Mouse (Mus musculus) left cerebral cortex, adult 18-20 months (tissue): ENCODE measurements around the gene Hoxa5. TPM values are rescaled to one million over a fixed set of nuclear protein-coding genes. Genes with fewer than 3 reads are reported as not detected.

Experiments used
- DNase-seq, 2 experiments: peaks; one replicate each; pipeline ENCODE4 v3.0.0; 2021 to 2022; ENCODE audit warnings: low spot score in 2 of 2, mixed read lengths in 1 of 2
- total RNA-seq, 2 experiments: library from RNA; stranded (reverse); gene quantifications; 2 replicates each; pipeline ENCODE4 v1.2.3; 2021

Gene Hoxa5
- total RNA-seq, 2 experiments from 2014 or later: not detected

- peak in 1 of 2 experiments; percentile 0 for DNase-seq
Measured at GRCm38 (mm10) chr6:52165441-52166370, 38.7 kb downstream of the Hoxa5 start.

GRCm38 (mm10) chr6:52164626-52165440 is 39.6 kb downstream of the Hoxa5 start, which contains the start of gene Hoxa2:
Gene Hoxa2 (minus strand): TSS chr6:52164831.
- DNase-seq: peak in 1 of 2 experiments; percentile 1

- DNase-seq: peak in 1 of 2 experiments; percentile 1
Measured at GRCm38 (mm10) chr6:52164051-52164625, 40.2 kb downstream of the Hoxa5 start.

- DNase-seq: peak in 1 of 2 experiments; percentile 0
Measured at GRCm38 (mm10) chr6:52163366-52164031, 40.9 kb downstream of the Hoxa5 start.

GRCm38 (mm10) chr6:52162611-52163365 is 41.6 kb downstream of the Hoxa5 start:
- peak in 1 of 2 experiments; percentile 1 for DNase-seq

- no peak for DNase-seq
Measured at GRCm38 (mm10) chr6:52162093-52162380, 42.4 kb downstream of the Hoxa5 start.

- no peak for DNase-seq
Measured at GRCm38 (mm10) chr6:52161336-52162092, 42.9 kb downstream of the Hoxa5 start.

- DNase-seq: no peak
Measured at GRCm38 (mm10) chr6:52160511-52161335, 43.7 kb downstream of the Hoxa5 start.

GRCm38 (mm10) chr6:52159979-52160378 is 44.4 kb downstream of the Hoxa5 start:
- DNase-seq: no peak

- DNase-seq: no peak
Measured at GRCm38 (mm10) chr6:52159164-52159761, 45.1 kb downstream of the Hoxa5 start.

- no peak for DNase-seq
Measured at GRCm38 (mm10) chr6:52158276-52159051, 45.9 kb downstream of the Hoxa5 start, which contains the start of gene Hoxa1. Gene Hoxa1 (minus strand): TSS chr6:52158317.

GRCm38 (mm10) chr6:52157466-52158275 is 46.7 kb downstream of the Hoxa5 start:
- DNase-seq: no peak

- DNase-seq: no peak
Measured at GRCm38 (mm10) chr6:52156551-52157200, 47.7 kb downstream of the Hoxa5 start.

GRCm38 (mm10) chr6:52155471-52155870 is 48.9 kb downstream of the Hoxa5 start:
- no peak for DNase-seq

GRCm38 (mm10) chr6:52154044-52154443 is 50.3 kb downstream of the Hoxa5 start:
- no peak for DNase-seq

- no peak for DNase-seq
Measured at GRCm38 (mm10) chr6:52153270-52153669, 51.1 kb downstream of the Hoxa5 start.
